Mouse (Mus musculus): ENCODE data around the gene Snx17.

- TF ChIP-seq EP300 (optimal IDR thresholded peaks at IDR 0.05) (no peak), CTCF (IDR thresholded peaks at IDR 0.05; ENCODE audit: low read depth) (no peak)
Measured at GRCm38 (mm10) chr5:31192045-31192938, 735 bp upstream of the Snx17 start.

All from stomach, postnatal 0 days (tissue).